Mouse (Mus musculus): ENCODE results near the gene Slamf6.
"Not testable (repeated sequence)": the region's sequence is repeated elsewhere in the genome, so short reads cannot be mapped to it uniquely, and the experiment has no call there.

The Slamf6 gene

DNA sequence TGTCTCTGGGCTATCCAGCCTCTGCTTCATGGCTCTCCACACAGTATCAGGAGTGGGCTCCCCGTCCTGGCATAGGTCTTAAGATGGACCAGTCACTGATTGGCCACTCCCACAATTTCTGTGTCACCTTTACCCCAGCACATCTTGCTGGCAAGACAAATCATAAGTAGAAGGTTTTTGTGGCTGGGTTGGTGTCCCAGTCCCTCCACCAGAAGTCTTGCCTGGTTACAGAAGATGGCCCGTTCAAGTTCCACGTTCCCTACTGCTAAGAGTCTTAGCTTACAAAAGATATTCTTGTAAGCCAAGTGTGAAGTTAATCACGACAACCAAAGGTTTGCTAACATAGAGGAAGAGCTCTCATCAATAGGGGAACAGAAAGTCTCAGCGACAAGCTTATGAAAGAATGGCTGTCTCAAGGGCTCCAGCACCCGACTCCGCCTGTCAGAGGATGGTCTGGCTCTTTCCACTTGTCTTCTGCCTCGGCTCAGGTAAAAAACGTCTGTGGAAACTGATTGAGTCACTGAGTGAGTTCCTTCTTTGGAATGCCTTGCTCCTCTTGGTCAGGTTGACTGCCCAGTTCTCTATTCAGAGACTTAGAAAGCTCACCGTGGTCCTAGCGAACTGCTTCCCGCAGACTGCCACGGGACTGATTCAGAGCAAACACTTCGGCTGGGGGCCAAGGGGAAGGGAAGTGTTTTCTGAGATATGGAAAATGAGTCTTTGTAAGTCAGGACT lies at the start of gene Slamf6:
TSS of gene Slamf6 (plus strand) at position 211 of the 735 bp plus-strand sequence.
- no peak for DNase-seq (ENCODE audit: low spot score)

DNA sequence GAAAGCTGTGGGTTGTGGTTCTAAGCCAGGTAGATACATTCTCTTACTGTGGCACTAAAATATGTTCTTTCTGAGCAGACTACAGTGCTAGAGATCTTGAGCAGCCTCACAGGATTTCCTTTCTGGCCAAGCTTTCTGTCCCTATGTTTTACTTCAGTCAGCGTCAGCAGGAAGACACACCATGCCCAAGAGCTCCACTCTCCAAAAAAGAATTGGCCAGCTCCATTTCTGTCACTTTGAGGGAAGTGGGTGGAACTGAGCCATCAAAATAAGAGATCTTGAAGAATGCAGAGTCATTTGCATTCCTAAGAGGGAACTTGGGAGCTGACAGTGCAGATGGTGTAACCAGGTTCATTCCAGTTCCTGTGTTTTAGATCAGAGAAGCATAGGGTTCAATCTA lies 30.3 kb upstream of the Slamf6 start:
- no peak for DNase-seq (ENCODE audit: low spot score)

DNA sequence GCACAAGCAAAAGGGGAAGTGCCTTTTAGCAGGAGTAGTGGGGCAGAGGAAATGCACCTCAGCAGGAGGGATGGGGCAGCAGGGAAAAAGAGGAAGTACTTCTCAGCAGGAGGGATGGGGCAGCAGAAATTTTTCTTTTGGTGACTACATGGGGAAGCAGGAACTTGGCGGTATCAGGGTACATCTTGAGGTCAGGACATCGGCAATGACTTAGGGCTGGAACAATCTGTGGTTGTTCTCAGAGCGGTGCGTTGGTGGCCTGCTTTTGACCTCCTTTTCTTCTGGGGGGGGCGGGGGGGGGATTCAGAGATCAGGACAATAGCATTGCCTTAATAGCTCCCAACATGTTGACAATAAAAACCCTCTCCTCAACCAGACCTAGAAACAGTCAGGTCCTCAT lies 22.0 kb upstream of the Slamf6 start, which contains the start of gene Gm10521:
TSS of gene Gm10521 (plus strand) at position 301 of the 400 bp plus-strand sequence.
- DNase-seq (ENCODE audit: low spot score), result not testable (repeated sequence)

DNA sequence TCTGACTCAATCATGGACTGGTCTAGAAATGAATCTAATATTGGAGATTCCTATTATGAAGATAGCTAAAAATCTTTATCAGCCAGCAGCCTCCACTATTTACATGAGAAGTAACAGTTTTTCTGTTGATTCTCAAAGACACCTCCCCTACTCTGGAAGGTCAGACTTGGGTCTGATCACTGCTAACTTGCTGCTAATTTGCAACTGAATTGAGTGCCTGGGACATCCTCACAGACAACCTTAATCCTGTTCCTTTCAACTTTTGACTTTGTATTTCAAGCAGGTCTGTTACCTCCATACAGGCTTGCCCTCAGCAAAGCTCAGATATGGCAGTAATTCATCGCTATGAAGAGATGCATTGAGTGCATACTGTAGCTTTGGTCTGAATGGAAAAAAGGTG lies 13.3 kb upstream of the Slamf6 start:
- DNase-seq (ENCODE audit: low spot score), result no peak

DNA sequence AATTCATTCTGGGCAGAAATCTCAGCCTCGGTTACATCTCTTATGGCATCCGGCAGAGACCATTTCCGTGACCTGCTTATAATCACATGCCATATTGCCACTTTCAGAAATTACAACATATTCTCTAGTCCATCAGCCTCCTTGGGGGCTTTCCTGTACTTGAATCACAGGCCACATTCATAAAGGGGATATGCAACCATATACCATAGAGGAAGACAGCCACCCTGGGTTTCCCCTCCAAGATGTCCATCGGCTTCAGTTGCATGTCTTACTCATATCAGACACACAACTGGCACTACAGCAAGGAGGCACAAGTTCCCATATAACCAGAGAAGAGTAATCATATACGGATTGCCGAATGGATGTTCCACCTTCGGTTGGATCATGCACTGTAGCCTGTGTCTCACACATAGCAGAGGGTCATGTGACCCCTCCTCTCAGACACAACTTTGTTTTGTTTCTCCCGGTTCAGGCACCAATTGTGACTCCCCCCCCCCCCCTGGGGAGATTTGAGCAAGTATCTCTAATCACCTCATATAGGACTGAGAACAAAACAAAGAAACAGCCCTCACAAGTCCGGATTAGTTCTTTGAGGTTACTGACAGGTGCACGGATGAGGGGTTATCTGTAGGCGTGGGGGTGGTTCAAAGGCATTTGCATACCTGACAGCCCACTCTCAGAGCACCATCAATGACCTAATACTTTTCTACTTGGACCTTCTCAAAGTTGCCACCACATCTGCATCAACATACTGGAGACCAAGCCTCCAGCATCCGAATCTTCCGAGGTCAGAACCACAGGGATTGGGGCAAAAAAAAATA lies 1.5 kb upstream of the Slamf6 start:
- DNase-seq (ENCODE audit: low spot score), result no peak

DNA sequence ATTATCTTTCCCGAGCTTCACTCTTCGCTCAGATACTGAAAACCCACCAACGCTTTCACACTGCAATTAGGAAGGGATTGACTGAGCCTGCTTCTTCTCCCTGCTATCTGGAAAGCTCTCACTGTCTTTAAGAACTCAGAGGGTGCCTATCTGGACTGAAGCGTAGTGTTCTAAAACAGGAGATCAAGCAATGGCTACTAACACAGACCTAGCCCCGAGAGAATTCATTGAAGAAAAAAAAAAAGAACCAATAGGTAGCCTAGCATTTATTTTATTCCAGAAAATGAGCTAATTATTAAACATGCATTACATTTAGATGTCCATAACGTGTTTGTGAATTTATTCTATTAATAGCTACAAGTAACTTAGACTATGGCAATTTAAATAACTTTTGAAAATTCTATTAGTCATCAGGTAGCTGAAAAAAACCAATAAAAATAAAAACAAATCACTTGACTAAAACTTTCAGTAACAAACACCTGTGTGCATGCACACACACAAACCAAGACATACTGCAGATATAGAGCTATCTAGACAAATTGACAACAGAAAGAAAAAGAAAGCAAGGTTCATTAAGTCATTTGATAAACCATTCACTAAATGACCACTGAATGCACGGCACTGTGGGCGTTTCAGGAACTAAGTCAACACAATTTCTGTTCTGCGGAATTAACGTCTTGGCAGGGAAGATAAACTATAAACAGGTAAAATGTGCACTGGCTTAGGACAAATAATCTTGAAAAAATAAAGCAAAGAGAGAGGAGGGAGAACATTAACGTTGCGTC lies 1.0 kb downstream of the Slamf6 start:
- no peak for DNase-seq (ENCODE audit: low spot score)

DNA sequence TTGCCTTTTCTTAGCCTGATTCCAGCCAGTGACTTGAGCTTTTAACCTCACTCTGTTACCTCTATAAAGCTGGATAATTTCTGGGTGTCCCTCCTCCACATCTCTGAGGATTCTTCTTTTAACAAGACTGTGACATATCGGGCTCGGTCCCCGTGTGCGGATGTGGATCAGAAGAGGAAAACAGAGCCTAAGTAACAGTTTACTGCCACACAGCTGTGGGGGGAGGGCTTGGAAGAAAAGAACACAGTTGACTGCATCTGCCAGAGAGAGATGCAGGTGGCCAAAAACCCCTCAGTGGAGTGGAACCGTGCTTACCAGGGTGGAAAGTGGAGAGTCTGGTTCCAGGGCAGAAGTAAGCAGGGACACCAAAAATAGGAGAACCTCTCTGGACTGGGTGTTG lies 1.9 kb downstream of the Slamf6 start:
- no peak for DNase-seq (ENCODE audit: low spot score)

DNA sequence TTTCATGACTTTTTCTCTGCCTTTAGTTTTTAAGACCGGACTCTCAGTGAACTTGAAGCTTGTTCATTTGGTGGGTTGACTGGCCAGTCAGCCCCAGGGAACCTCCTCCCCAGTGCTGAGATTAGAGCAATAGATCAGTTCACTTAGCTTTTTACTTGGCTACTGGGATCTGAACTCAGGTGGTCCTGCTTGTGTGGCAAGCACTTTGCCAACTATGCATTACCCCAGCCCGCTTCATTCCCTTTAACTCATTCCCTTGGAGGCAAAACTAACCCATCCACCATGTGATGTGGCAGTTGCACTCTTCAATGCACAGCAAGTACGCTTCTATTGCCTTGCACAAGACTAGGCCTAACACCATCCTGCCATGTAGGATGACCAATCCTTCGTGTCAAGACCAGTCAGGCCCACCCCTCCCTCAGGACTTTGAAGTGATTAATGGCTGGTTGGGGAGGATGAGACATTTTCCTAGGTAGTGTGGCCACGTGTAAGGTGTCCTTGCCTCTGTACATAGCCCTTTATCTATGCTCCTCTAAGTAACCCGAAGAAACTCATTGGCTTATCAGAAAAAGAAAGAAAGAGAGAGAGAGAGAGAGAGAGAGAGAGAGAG lies 2.7 kb downstream of the Slamf6 start:
- DNase-seq (ENCODE audit: low spot score), result no peak

DNA sequence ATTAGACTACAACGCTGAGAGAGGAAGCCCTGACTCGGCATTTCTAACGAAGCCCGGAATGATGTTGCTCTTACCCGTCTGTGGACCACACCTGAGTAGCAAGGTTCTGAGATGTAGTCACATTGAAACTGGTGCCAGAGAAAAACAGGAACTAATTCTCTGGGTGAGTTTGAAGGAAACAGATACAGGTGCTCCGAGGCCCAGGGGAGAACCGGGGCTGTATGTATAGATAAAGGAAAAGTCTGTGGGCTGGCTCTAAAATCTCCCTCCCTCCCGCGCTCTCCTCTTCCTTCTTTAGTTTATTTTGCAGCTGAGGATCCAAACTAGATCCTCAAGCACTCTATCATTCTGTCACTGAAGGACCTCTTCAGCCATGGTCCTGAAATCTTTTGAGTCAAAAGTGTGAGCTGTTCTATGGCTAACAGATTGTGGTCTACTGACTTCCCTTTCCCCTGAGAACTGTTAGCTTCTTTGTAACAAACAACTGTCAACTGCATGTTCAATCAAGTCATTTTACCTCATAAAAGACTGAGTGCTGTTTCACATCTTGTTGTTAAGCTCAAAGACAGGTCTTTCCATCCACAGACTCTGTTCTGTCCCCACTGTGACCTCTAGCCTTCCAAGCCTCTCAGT lies 3.8 kb downstream of the Slamf6 start:
- no peak for DNase-seq (ENCODE audit: low spot score)

DNA sequence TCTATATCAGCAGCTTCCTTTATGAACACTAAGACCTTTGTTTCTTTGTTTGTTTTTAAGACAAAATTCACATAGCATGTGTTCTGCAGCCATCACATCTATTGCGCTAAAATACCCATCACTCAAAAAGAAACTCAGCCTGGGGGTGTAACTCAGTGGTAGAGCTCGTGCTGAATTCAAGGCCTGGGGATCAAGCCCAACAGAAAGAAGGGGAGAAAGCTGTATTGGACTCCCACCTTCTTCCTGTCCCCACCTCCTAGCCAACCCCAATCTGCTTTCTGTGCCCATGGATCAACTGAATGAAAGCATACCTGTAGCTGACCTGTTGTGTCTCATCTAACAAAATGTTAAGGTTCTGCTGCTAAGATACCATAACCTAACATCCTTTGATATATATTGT lies 4.3 kb downstream of the Slamf6 start:
- no peak for DNase-seq (ENCODE audit: low spot score)

DNA sequence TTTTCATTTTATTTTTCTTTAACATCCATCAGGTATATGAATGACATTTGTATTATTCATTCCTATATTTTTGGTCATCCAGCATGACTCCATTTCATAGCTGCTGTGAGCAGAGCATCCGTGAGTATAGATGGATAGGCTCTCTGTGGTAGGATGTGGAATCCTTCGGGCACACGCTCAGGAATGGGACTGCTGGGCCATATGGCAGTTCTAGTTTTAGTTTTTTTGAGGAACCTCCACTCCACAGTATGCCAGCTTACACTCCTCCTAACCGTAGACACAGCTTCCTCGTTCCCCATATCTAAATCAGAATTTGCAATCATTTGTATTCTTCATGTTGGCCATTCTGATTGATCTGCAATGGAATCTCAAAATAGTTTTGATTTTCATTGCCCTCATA lies 5.5 kb downstream of the Slamf6 start:
- no peak for DNase-seq (ENCODE audit: low spot score)

DNA sequence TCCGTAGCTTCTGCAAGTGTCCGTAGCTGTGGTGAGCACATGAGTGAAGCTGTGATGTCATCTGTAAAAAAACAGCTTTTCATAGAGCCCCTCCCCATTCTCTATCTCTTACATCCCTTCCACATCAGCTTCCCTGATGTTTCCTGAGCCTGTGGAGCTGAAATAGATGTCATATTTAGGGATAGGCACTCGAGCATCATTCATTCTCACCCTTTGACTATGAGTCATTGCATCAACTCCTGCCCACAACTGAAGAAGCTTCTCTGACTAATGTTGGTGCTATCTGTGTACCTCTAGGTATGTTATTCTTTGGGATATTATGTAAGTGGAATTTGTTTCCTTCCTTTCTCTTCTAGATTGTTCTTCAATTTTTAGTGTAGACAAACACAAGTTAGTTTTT lies 7.6 kb downstream of the Slamf6 start:
- DNase-seq (ENCODE audit: low spot score), result no peak

DNA sequence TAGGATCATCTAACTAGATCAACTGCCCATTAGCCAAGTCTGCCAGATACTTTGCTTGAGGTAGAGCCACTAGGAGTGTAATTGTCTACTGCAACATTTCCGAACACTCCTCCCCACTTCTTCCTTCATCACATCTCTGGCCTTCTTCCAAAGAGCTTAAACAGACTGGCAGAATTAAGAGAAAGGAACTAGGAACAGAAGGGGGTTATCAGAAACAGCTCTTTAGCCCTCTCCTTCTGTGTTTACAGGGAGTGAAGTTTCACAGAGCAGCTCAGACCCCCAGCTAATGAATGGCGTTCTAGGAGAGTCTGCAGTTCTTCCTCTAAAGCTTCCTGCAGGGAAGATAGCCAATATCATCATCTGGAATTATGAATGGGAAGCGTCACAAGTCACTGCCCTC lies 16.5 kb downstream of the Slamf6 start:
- no peak for DNase-seq (ENCODE audit: low spot score)

DNA sequence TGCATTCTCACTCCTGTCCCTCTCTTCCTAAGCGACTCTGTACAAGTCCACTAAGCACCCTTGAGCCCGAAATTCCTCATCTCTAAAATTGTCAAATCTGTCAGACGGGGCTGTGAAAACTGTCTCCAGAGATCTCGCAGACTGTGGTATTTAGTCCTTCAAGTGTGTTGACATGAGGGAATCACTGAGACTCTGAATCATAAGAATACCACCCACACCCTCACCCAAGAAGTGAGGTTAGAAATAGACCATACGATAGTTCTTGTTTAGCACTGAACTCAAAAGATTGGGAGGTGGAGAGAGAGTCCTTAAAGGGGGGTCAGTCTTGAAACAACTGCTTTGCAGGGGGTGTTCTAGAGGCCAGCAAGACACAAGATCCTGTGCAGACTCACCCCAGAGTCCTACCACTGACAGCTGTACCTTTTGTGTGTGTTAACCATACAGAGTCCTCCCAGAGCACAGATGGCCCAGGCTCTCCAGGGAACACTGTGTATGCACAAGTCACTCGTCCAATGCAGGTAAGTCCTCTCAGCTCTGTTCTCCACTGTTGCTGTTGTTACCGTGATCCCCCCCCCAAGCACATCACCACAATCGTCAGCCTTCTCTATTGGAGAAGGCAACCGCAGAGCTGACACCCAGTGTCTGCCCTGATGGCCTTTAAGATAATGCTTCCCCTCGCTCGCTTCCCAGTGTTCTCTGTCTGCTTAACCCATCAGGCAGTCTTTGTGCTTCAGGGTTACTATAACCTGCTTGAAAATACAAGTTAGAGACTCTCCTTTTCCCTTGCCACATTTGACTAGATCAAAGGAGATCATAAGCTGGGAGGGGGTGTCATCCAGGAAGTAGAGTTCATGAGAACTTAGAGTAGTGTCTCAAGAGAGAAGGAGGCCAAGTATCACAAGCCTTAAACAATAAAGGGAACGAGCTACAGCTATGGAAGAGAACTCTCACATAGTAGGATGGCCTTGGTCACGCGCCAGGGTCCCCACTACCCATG lies 21.9 kb downstream of the Slamf6 start:
- DNase-seq (ENCODE audit: low spot score), result no peak

DNA sequence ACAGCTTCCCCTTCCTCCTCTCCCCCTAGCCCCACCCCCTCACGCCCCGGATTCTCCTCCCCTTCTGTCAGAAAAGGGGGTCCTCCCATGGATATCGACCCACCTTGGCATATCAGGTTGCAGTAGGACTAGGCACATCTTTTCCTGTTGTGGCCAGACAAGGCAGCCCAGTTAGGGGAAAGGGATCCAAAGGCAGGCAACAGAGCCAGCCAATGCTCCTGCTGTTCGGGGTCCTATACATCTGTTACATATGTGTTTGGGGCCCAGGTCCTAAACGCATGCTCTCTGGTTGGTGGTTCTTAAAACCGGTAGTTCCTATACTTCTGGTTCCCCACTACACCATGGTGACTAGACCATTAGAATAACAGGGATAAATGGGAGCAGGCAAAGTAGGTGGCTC lies 23.3 kb downstream of the Slamf6 start:
- no peak for DNase-seq (ENCODE audit: low spot score)

DNA sequence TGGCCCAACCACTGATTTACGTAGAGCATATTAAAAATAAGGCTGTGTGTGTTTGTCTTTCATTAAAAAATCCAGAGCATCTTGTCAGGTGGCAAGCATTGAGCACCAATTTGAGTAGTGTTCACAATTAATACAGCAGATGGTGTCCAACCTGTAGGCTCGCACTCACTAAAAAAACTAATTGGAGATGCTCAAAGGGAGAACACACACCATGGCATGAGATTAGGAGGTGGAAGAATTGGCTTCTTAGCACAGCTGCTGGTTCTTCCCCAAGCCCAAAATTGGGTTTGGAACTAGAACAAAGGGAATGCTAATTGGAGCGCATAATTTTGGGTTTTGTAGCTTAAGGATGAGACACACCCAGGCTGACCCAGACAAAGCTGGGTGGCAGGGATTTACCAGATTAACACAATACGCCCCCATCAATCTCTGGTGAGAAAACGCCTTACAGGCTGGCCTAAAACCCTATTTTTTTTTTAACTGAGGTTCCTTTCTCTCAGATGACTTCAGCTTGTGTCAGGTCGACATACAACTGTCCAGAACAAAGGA lies 29.2 kb downstream of the Slamf6 start:
- DNase-seq (ENCODE audit: low spot score), result no peak

DNA sequence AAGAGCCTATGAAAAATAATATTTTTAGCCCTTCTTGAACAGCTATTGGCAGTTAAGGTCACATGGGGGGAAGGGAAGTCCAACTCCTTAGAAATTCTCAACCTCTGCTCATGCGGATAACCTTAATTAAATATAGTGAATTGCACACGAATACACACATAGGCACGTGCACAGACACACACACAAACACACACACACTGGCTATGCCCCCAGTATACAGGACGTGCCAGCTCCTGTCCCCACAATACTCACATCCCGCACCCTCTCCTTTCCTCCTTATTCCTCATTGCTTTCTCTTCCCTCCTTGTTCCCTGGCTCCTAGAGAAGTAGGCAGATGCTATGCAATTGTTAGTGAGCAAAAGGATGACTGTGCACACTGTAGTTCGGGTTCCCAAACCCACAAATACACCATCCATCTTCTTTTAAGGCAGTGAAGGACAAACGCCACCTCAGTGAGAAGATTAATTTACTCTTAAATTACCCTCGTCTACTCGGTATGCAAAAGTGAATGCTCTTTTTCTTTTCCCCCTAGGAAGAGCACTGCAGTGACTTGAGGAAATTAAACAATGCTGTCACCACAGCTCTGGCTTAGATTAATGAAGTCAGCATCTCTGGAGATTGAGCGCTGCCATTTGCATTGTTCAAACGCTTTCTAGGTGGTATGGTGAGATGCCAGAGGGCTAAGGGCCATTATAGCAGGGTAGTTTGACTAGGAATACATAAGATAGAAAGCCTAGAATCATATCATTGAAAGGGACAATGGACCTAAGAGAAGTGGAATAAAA lies 31.0 kb downstream of the Slamf6 start:
- DNase-seq (ENCODE audit: low spot score), result no peak

DNA sequence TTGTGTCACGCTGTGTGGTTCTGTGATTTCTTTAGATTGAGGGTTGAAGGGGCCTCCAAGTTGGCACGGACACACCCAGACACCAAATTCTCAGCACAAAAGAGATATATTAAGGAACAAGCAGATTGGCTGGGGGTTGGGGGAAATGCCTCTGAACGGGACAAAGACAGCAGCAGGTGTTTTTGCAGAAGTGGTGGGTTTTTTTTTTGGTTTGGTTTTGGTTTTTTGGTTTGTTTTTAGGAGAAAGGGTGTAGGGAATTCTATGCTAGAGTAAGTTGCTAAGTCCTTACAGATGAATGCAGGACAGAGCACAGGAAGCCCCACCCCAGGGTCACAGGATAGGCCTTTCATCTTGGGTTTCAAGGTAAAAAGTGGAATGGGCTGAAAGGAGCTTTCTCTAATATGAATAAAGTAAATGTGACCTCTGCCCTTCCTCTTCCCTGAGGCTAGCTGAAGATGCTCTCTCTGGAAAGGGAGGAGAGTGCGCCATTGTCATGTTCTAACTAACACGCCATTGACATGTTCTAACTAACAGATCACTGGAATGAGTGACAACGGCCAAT lies 31.7 kb downstream of the Slamf6 start:
- DNase-seq (ENCODE audit: low spot score), result no peak

DNA sequence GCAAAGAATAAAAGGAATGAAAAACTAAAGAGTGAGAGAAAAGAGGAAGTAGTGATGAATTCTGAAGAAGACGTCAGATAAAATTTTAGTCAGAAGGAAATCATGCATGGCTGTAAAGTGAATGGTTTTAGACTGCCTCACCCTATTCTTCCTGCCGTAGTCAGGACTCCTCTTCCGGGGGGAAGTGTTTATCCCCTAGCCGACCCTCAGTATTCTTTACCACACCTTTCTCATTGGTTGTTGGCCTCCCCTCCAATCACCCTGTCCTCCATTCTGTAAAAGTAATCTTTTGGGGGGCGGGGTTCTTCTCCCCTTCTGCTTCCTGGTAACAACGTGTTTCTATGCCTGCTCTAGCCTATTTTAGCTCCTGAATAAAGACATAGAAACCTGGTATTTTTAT lies 37.8 kb downstream of the Slamf6 start:
- DNase-seq (ENCODE audit: low spot score), result no peak
